Mouse (Mus musculus) midbrain, embryonic 16.5 days (tissue): ENCODE measurements around the gene Arid3c. TPM values are rescaled to one million over a fixed set of nuclear protein-coding genes. Genes with fewer than 3 reads are reported as not detected.
A peak's percentile ranks its signal among the peaks of the same experiment; 100 is the strongest.

ENCODE experiments used
- ATAC-seq: fragments of 200-750 bp; cut with Nextera tagmentation; 2 replicates; pipeline ENCODE4 v1.8.0; 2017; ENCODE audit warnings: moderate TSS enrichment
- H3K27ac ChIP-seq: fragments of 300-500 bp; sonication (generic); 2 replicates; pipeline ENCODE4 v1.5.1; 2014; ENCODE audit warnings: mild to moderate bottlenecking, low read length, mixed read lengths
- H3K27me3 ChIP-seq: fragments of 300-500 bp; sonication (generic); 2 replicates; pipeline ENCODE4 v1.6.1; 2014; ENCODE audit warnings: low read depth, low read length, mixed read lengths; ENCODE audit not compliant: control insufficient read depth, insufficient read depth
- H3K36me3 ChIP-seq: fragments of 300-500 bp; sonication (generic); 2 replicates; pipeline ENCODE4 v1.6.1; 2014; ENCODE audit warnings: mild to moderate bottlenecking, low read length, moderate library complexity, mixed read lengths; ENCODE audit not compliant: control insufficient read depth, insufficient read depth
- H3K4me1 ChIP-seq: fragments of 300-500 bp; sonication (generic); 2 replicates; pipeline ENCODE4 v1.6.1; 2014; ENCODE audit warnings: mild to moderate bottlenecking, low read length, mixed read lengths; ENCODE audit not compliant: control insufficient read depth, insufficient read depth
- H3K4me2 ChIP-seq: fragments of 300-500 bp; sonication (generic); 2 replicates; pipeline ENCODE4 v1.6.1; 2014; ENCODE audit warnings: mild to moderate bottlenecking, low read length, mixed read lengths
- H3K4me3 ChIP-seq: fragments of 300-500 bp; sonication (generic); 2 replicates; pipeline ENCODE4 v1.5.1; 2014; ENCODE audit warnings: low read depth, mild to moderate bottlenecking, low read length, moderate library complexity, mixed read lengths
- H3K9ac ChIP-seq: fragments of 300-500 bp; sonication (generic); 2 replicates; pipeline ENCODE4 v1.6.1; 2014; ENCODE audit warnings: low read depth, low read length, mixed read lengths
- H3K9me3 ChIP-seq: fragments of 300-500 bp; sonication (generic); replicated peaks from 2 replicates; pipeline ENCODE4 v1.6.1; 2014; ENCODE audit warnings: mild to moderate bottlenecking, low read length, mixed read lengths; ENCODE audit not compliant: control insufficient read depth, poor library complexity, severe bottlenecking
- WGBS: fragments of 180-500 bp; shearing (Covaris S2); extraction: QIAGEN DNeasy Blood & Tissue Kit; methylation state at CpG from one replicate; pipeline ENCODE4 v1.1.7; 2014; 5-methylcytosine and 5-hydroxymethylcytosine counted together
- polyA plus RNA-seq: library from polyadenylated mRNA; unstranded; fragments of >200 nt; fragmentation: Nextera tagmentation; extraction: Ambion mirVana; gene quantifications from 2 replicates; pipeline ENCODE4 v1.2.1, GENCODE M21; 2015

Arid3c gene
- polyA plus RNA-seq, 1 experiment from 2014 or later, result 1.2 TPM

DNA sequence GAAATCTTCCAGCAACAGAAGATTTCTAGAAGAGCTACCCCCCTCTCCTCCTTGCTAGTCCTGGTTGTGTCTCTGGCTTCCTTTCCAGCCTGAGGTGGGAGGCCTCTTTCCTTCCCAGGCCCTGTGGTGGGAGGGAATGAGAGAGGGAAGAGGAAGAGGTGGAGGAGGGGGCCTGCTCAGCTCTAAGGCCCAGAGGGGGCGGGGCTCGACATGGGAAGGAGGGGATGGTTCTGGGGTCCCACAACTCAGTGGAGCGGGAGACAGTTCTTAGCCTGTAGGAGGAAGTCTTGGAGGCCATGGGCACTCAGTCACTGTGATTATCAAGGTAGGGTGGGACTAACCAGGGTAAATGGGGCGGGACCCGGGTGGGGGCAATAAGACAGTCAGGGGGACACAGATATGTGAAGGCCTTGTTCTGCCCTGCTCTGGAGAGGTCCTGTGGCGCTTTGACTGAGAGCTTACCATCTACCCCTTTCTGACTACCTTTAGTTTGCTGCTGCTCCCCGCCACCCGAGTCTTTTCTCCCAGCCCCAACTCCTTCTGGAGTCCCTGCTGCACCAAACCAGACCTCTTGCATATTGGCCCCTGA lies 31.3 kb upstream of the Arid3c start:
- WGBS, result 41% methylated on average over 8 of the region's 8 CpGs
- peak; percentile 50 for ATAC-seq
- Histone ChIP-seq H3K9ac (no peak overlapping the region), H3K4me1 (peaks cover 14% of the 10 kb centered on the region), H3K9me3 (no peaks in the 10 kb centered on the region), H3K27ac (no peak overlapping the region), H3K27me3 (no peaks in the 10 kb centered on the region), H3K4me2 (no peak overlapping the region), H3K36me3 (no peaks in the 10 kb centered on the region; the same call in 1 of the 2 replicates), H3K4me3 (no peak overlapping the region)

- no peaks in the 10 kb centered on the region for H3K27me3 ChIP-seq
- H3K9ac ChIP-seq, result no peak overlapping the region
- no peaks in the 10 kb centered on the region; the same call in 1 of the 2 replicates for H3K36me3 ChIP-seq
- no peak for ATAC-seq
- no peak overlapping the region for H3K4me3 ChIP-seq
- peaks cover 14% of the 10 kb centered on the region for H3K4me1 ChIP-seq
- no peak overlapping the region for H3K27ac ChIP-seq
- no peak overlapping the region for H3K4me2 ChIP-seq
- no peaks in the 10 kb centered on the region for H3K9me3 ChIP-seq
These were observed 30.7 kb upstream of the Arid3c start for GRCm38 (mm10) chr4:41761680-41762079.

- no peaks in the 10 kb centered on the region; the same call in 1 of the 2 replicates for H3K36me3 ChIP-seq
- no peaks in the 10 kb centered on the region for H3K9me3 ChIP-seq
- H3K4me2 ChIP-seq, result peak overlapping the region; percentile 63
- peaks cover 19% of the 10 kb centered on the region for H3K4me1 ChIP-seq
- no peak for ATAC-seq
- no peaks in the 10 kb centered on the region for H3K27me3 ChIP-seq
- peak overlapping the region; percentile 65; the same call in 1 of the 2 replicates for H3K9ac ChIP-seq
- H3K4me3 ChIP-seq, result peak overlapping the region; percentile 40; the same call in 1 of the 2 replicates
- H3K27ac ChIP-seq, result no peak overlapping the region; the same call in 1 of the 2 replicates
- 84% methylated on average over 4 of the region's 4 CpGs for WGBS
These were observed 30.0 kb upstream of the Arid3c start for GRCm38 (mm10) chr4:41760911-41761310.

GRCm38 (mm10) chr4:41760288-41760721 lies 29.4 kb upstream of the Arid3c start:
- peak overlapping the region; percentile 63 for H3K4me2 ChIP-seq
- H3K9ac ChIP-seq, result peak overlapping the region; percentile 65
- H3K9me3 ChIP-seq, result no peaks in the 10 kb centered on the region
- H3K27me3 ChIP-seq, result no peaks in the 10 kb centered on the region
- H3K4me3 ChIP-seq, result peak overlapping the region; percentile 40
- peaks cover 19% of the 10 kb centered on the region for H3K4me1 ChIP-seq
- no peak overlapping the region; the same call in 1 of the 2 replicates for H3K27ac ChIP-seq
- no peaks in the 10 kb centered on the region; the same call in 1 of the 2 replicates for H3K36me3 ChIP-seq
- under 1% methylated on average over 15 of the region's 15 CpGs for WGBS
- ATAC-seq, result peak; percentile 30; the same call in 1 of the 2 replicates

GRCm38 (mm10) chr4:41759656-41760287 lies 28.8 kb upstream of the Arid3c start:
- peak overlapping the region; percentile 65 for H3K9ac ChIP-seq
- H3K27ac ChIP-seq, result no peak overlapping the region
- H3K4me3 ChIP-seq, result peak overlapping the region; percentile 40; the same call in 1 of the 2 replicates
- WGBS, result 43% methylated on average over 6 of the region's 6 CpGs
- H3K36me3 ChIP-seq, result no peaks in the 10 kb centered on the region; the same call in 1 of the 2 replicates
- H3K9me3 ChIP-seq, result no peaks in the 10 kb centered on the region
- peaks cover 21% of the 10 kb centered on the region for H3K4me1 ChIP-seq
- no peaks in the 10 kb centered on the region for H3K27me3 ChIP-seq
- no peak for ATAC-seq
- peak overlapping the region; percentile 63 for H3K4me2 ChIP-seq

DNA sequence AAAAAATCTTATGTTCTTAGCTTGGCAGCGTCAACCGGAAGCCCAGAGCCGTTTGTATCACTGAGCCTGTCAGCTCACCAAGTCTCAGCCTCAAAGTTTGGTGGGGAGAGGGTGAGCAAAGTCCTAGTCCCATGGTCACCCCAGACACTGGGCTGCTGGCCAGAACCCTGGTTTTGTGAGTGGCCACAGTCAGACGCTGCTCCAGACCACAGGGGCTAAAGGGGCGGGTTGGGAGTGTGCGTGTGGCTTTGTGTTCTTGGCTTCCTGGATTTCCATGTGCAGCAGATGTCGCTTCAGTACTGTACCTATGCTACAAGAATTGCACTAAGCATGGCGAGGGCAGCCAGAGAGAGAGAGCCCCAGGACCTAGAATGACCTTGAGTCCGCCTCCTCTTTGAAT lies 28.3 kb upstream of the Arid3c start:
- no peak overlapping the region for H3K4me3 ChIP-seq
- ATAC-seq, result no peak
- H3K36me3 ChIP-seq, result no peaks in the 10 kb centered on the region; the same call in 1 of the 2 replicates
- no peak overlapping the region for H3K4me2 ChIP-seq
- no peak overlapping the region for H3K9ac ChIP-seq
- no peaks in the 10 kb centered on the region for H3K27me3 ChIP-seq
- no peak overlapping the region for H3K27ac ChIP-seq
- H3K9me3 ChIP-seq, result no peaks in the 10 kb centered on the region
- H3K4me1 ChIP-seq, result peaks cover 23% of the 10 kb centered on the region
- WGBS, result 84% methylated on average over 9 of the region's 9 CpGs

GRCm38 (mm10) chr4:41758701-41759100 lies 27.8 kb upstream of the Arid3c start:
- Histone ChIP-seq H3K4me3 (no peak overlapping the region), H3K27ac (no peak overlapping the region), H3K4me2 (no peak overlapping the region), H3K9ac (no peak overlapping the region), H3K4me1 (peaks cover 23% of the 10 kb centered on the region), H3K9me3 (no peaks in the 10 kb centered on the region), H3K36me3 (no peaks in the 10 kb centered on the region; the same call in 1 of the 2 replicates), H3K27me3 (no peaks in the 10 kb centered on the region)
- WGBS, result 90% methylated on average over 4 of the region's 4 CpGs
- ATAC-seq, result no peak

- Histone ChIP-seq H3K27me3 (no peaks in the 10 kb centered on the region), H3K4me3 (no peak overlapping the region), H3K4me2 (no peak overlapping the region), H3K4me1 (peaks cover 23% of the 10 kb centered on the region), H3K9ac (no peak overlapping the region), H3K27ac (no peak overlapping the region), H3K9me3 (no peaks in the 10 kb centered on the region), H3K36me3 (no peaks in the 10 kb centered on the region; the same call in 1 of the 2 replicates)
- ATAC-seq, result no peak
- 79% methylated on average over 11 of the region's 11 CpGs for WGBS
These were observed 27.1 kb upstream of the Arid3c start for GRCm38 (mm10) chr4:41758021-41758420.

DNA sequence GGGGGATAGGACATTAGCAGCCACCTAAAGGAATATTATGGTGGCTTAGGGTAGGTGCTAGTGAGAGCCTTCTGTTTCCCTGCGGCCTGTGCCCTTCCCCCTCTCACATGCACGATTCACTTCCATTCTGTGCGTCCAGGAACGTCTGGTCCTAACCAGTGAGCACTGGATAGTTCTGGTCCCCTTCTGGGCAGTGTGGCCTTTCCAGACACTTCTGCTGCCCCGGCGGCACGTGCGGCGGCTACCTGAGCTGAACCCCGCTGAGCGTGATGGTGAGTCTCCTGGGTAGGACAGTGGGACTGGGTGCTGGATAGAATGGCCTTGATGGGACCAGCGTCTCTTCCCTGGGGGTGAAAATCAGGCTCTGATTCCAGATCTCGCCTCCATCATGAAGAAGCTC lies 26.4 kb upstream of the Arid3c start:
- Histone ChIP-seq H3K4me1 (peaks cover 23% of the 10 kb centered on the region), H3K36me3 (no peaks in the 10 kb centered on the region; the same call in 1 of the 2 replicates), H3K4me3 (no peak overlapping the region), H3K27ac (no peak overlapping the region), H3K9ac (no peak overlapping the region), H3K4me2 (no peak overlapping the region), H3K9me3 (no peaks in the 10 kb centered on the region), H3K27me3 (no peaks in the 10 kb centered on the region)
- 90% methylated on average over 13 of the region's 13 CpGs for WGBS
- no peak for ATAC-seq
